21 mouse cellular contexts compared by ENCODE assay signal in the genomic region with DNA sequence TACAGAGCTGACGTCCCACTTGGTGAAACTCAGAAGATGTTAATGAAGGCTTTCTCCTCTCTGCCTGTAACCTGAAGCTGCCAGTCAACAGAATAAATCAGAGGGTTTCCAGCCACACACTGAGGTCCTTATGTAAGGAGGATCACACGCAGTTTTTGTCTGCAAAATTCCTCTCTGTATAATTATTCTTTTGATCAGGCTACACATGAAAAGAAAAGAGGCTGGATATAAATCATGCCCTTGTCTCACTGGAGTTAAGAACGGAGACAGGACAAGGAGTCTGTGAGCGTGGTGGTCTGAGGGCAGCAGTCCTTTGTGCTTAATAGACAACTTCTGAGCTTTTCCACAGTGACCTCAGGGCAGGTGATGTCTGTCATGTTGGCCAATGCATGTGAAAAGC. TPM values are rescaled to one million over a fixed set of nuclear protein-coding genes. Genes with fewer than 3 reads are reported as not detected.
DNase-seq lines count a peak whose midpoint lies in the region; ATAC-seq and TF ChIP-seq lines count a peak whose summit lies in the region.
"Had no signal": no experiment of that assay in that cellular context is flagged by ENCODE, and none has a peak within 500 bp of the region (broad histone marks: within the 10 kb centered on the region; RNA-seq: fewer than 3 reads in every experiment).

No protein-coding gene starts in this region.

- ATAC-seq in hindbrain, embryonic 14.5 days (ENCODE audit: low FRiP score), result no peak
- peak; percentile 26; the same call in 1 of the 2 replicates for ATAC-seq in forebrain, embryonic 14.5 days
- ATAC-seq in midbrain, embryonic 13.5 days, result peak; percentile 70
- ATAC-seq in stomach, postnatal 0 days (ENCODE audit: low FRiP score, low TSS enrichment), result no peak
- ATAC-seq: inflammation-experienced regulatory T-cells, adult 6 months had no signal

- TF ChIP-seq CTCF in brain, embryonic 14.5 days (IDR thresholded peaks at IDR 0.05; ENCODE audit: borderline replicate concordance, extremely low read depth, insufficient read depth, insufficient read length), result no peak
- no peak for TF ChIP-seq CTCF in stomach, postnatal 0 days (IDR thresholded peaks at IDR 0.05; ENCODE audit: low read depth)
- no peak for TF ChIP-seq CTCF in cerebellum, adult 2 months (IDR thresholded peaks at IDR 0.05; ENCODE audit: borderline replicate concordance, insufficient read depth, low read depth, low read length)
- no peak for TF ChIP-seq CTCF in left cerebral cortex, adult 2 months (IDR thresholded peaks at IDR 0.05)

- no peak for DNase-seq in hindbrain, embryonic 10.5 days (ENCODE audit: low spot score)
- DNase-seq in hindbrain, embryonic 14.5 days (ENCODE audit: low spot score), result no peak
- peak; percentile 56 for DNase-seq in brain, embryonic 14.5 days (ENCODE audit: low read depth)
- DNase-seq in forebrain, embryonic 14.5 days (ENCODE audit: low spot score), result peak; percentile 33
- DNase-seq in stomach, postnatal 0 days (ENCODE audit: low spot score), result no peak
- no peak for DNase-seq in cerebellum, adult 2 months
- DNase-seq in left cerebral cortex, adult 2 months (ENCODE audit: extremely low spot score in 1 of 2, low spot score in 2 of 2), result no peak
- DNase-seq: adrenal gland, adult 2 months; B cell, adult 2 months; cerebellum, adult 9-10 months; heart, adult 18-20 months; kidney, postnatal 36 days; layer of hippocampus, postnatal 36 days; lung, embryonic 14.5 days; right cerebral cortex, postnatal 25 days; thymus, adult 2 months had no signal

- 14% methylated on average over 4 of the region's 4 CpGs for WGBS in hindbrain, embryonic 10.5 days
- 6% methylated on average over 4 of the region's 4 CpGs for WGBS in hindbrain, embryonic 14.5 days
- 2% methylated on average over 4 of the region's 4 CpGs for WGBS in forebrain, embryonic 14.5 days
- WGBS in midbrain, embryonic 13.5 days, result 7% methylated on average over 4 of the region's 4 CpGs
- 42% methylated on average over 4 of the region's 4 CpGs for WGBS in stomach, postnatal 0 days
- 61% methylated on average over 4 of the region's 4 CpGs for WGBS in cerebellum, adult 2 months

- peaks cover 35% of the 10 kb centered on the region for H3K4me1 ChIP-seq in hindbrain, embryonic 10.5 days (replicated peaks)
- peaks cover 12% of the 10 kb centered on the region for H3K4me1 ChIP-seq in hindbrain, embryonic 14.5 days (replicated peaks; ENCODE audit: control insufficient read depth, insufficient read depth, low read length)
- H3K4me1 ChIP-seq in forebrain, embryonic 14.5 days (ENCODE audit: control insufficient read depth, insufficient read depth, low read length), result peaks cover 26% of the 10 kb centered on the region
- H3K4me1 ChIP-seq in midbrain, embryonic 13.5 days (replicated peaks), result peaks cover 31% of the 10 kb centered on the region
- peaks cover 6% of the 10 kb centered on the region for H3K4me1 ChIP-seq in stomach, postnatal 0 days (replicated peaks; ENCODE audit: control insufficient read depth, insufficient read depth)
- H3K4me1 ChIP-seq in cerebellum, adult 2 months (ENCODE audit: control insufficient read depth, insufficient read depth, low read length), result peaks cover 9% of the 10 kb centered on the region

- peak overlapping the region; percentile 40; the same call in 1 of the 2 replicates for H3K27ac ChIP-seq in hindbrain, embryonic 10.5 days
- no peak overlapping the region for H3K27ac ChIP-seq in hindbrain, embryonic 14.5 days
- 0 out of 2 replicates have a peak overlapping the region, but pooled peaks have one; percentile 9 for H3K27ac ChIP-seq in forebrain, embryonic 14.5 days (ENCODE audit: low read depth, low read length)
- 0 out of 2 replicates have a peak overlapping the region, but pooled peaks have one; percentile 4 for H3K27ac ChIP-seq in midbrain, embryonic 13.5 days
- no peak overlapping the region for H3K27ac ChIP-seq in stomach, postnatal 0 days (replicated peaks)
- H3K27ac ChIP-seq in cerebellum, adult 2 months (ENCODE audit: insufficient read depth, low read length), result no peak overlapping the region
- no peak overlapping the region for H3K27ac ChIP-seq in left cerebral cortex, adult 2 months
- H3K27ac ChIP-seq: limb, embryonic 15.5 days had no signal

- H3K4me3 ChIP-seq in hindbrain, embryonic 10.5 days, result no peak overlapping the region
- no peak overlapping the region for H3K4me3 ChIP-seq in hindbrain, embryonic 14.5 days (replicated peaks; ENCODE audit: low read length)
- no peak overlapping the region for H3K4me3 ChIP-seq in forebrain, embryonic 14.5 days (ENCODE audit: low read depth, low read length)
- no peak overlapping the region for H3K4me3 ChIP-seq in midbrain, embryonic 13.5 days (replicated peaks)
- H3K4me3 ChIP-seq in stomach, postnatal 0 days (ENCODE audit: low read depth, low read length), result no peak overlapping the region
- no peak overlapping the region for H3K4me3 ChIP-seq in cerebellum, adult 2 months (replicated peaks; ENCODE audit: insufficient read depth, low read depth, low read length)
- no peak overlapping the region for H3K4me3 ChIP-seq in left cerebral cortex, adult 2 months
- H3K4me3 ChIP-seq: limb, embryonic 15.5 days; megakaryocyte, embryonic 14.5 days had no signal

- H3K9ac ChIP-seq in hindbrain, embryonic 14.5 days, result no peak overlapping the region
- no peak overlapping the region for H3K9ac ChIP-seq in forebrain, embryonic 14.5 days (ENCODE audit: low read length)
- no peak overlapping the region for H3K9ac ChIP-seq in midbrain, embryonic 13.5 days (replicated peaks)
- no peak overlapping the region for H3K9ac ChIP-seq in stomach, postnatal 0 days (ENCODE audit: low read length)
- H3K9ac ChIP-seq: limb, embryonic 15.5 days; lung, embryonic 14.5 days had no signal

- H3K27me3 ChIP-seq in hindbrain, embryonic 10.5 days (ENCODE audit: insufficient read depth, poor library complexity, severe bottlenecking), result no peaks in the 10 kb centered on the region
- H3K27me3 ChIP-seq in hindbrain, embryonic 14.5 days (ENCODE audit: control insufficient read depth, insufficient read depth, low read length), result no peaks in the 10 kb centered on the region
- no peaks in the 10 kb centered on the region for H3K27me3 ChIP-seq in forebrain, embryonic 14.5 days (replicated peaks; ENCODE audit: control insufficient read depth, insufficient read depth, low read length)
- H3K27me3 ChIP-seq in midbrain, embryonic 13.5 days, result no peaks in the 10 kb centered on the region
- no peaks in the 10 kb centered on the region for H3K27me3 ChIP-seq in stomach, postnatal 0 days (ENCODE audit: control insufficient read depth, insufficient read depth, low read length)
- H3K27me3 ChIP-seq in cerebellum, adult 2 months (ENCODE audit: control insufficient read depth, insufficient read depth, low read length), result no peaks in the 10 kb centered on the region
- H3K27me3 ChIP-seq: limb, embryonic 15.5 days; megakaryocyte, embryonic 14.5 days had no signal

- H3K4me2 ChIP-seq in hindbrain, embryonic 14.5 days (replicated peaks), result no peak overlapping the region
- H3K4me2 ChIP-seq in forebrain, embryonic 14.5 days (ENCODE audit: low read length), result no peak overlapping the region
- no peak overlapping the region for H3K4me2 ChIP-seq in midbrain, embryonic 13.5 days (replicated peaks)
- no peak overlapping the region for H3K4me2 ChIP-seq in stomach, postnatal 0 days (replicated peaks; ENCODE audit: low read depth)
- H3K4me2 ChIP-seq: limb, embryonic 15.5 days; lung, embryonic 14.5 days had no signal

- H3K9me3 ChIP-seq in hindbrain, embryonic 10.5 days, result no peaks in the 10 kb centered on the region
- no peaks in the 10 kb centered on the region for H3K9me3 ChIP-seq in hindbrain, embryonic 14.5 days (ENCODE audit: control insufficient read depth, low read length)
- H3K9me3 ChIP-seq in forebrain, embryonic 14.5 days (replicated peaks; ENCODE audit: control insufficient read depth, low read length), result no peaks in the 10 kb centered on the region
- H3K9me3 ChIP-seq in midbrain, embryonic 13.5 days, result no peaks in the 10 kb centered on the region
- no peaks in the 10 kb centered on the region for H3K9me3 ChIP-seq in stomach, postnatal 0 days (ENCODE audit: control insufficient read depth, low read length)
- H3K9me3 ChIP-seq: limb, embryonic 15.5 days; megakaryocyte, embryonic 14.5 days had no signal

- no peak for TF ChIP-seq EP300 in stomach, postnatal 0 days (optimal IDR thresholded peaks at IDR 0.05)

- no peaks in the 10 kb centered on the region for H3K36me3 ChIP-seq in hindbrain, embryonic 10.5 days
- no peaks in the 10 kb centered on the region for H3K36me3 ChIP-seq in hindbrain, embryonic 14.5 days (replicated peaks; ENCODE audit: control insufficient read depth, insufficient read depth)
- no peaks in the 10 kb centered on the region for H3K36me3 ChIP-seq in forebrain, embryonic 14.5 days (ENCODE audit: control insufficient read depth, insufficient read depth, low read length)
- H3K36me3 ChIP-seq in midbrain, embryonic 13.5 days, result no peaks in the 10 kb centered on the region
- no peaks in the 10 kb centered on the region for H3K36me3 ChIP-seq in stomach, postnatal 0 days (ENCODE audit: control insufficient read depth, insufficient read depth, low read length)
- H3K36me3 ChIP-seq: limb, embryonic 15.5 days had no signal

- no peak for TF ChIP-seq POLR2A in brain, embryonic 14.5 days (IDR thresholded peaks at IDR 0.05; ENCODE audit: borderline replicate concordance, extremely low read depth, insufficient read depth, insufficient read length, poor library complexity, severe bottlenecking)
- TF ChIP-seq POLR2A in cerebellum, adult 2 months (IDR thresholded peaks at IDR 0.05; ENCODE audit: borderline replicate concordance, insufficient read depth, low read length), result no peak

- intact Hi-C loops in left cerebral cortex, adult 2 months (cut with DNase I), result no loop called here

RNA-seq across cellular contexts. Expression of a gene that starts 32.7 kb away (rescaled TPM):
- not detected in 2 replicates for polyA plus RNA-seq in hindbrain, embryonic 10.5 days (2016; fragmentation: Nextera tagmentation; extraction: Ambion mirVana)
- polyA plus RNA-seq in hindbrain, embryonic 14.5 days (2014; fragmentation: Nextera tagmentation; extraction: Ambion mirVana), result not detected in 2 replicates
- not detected in 2 replicates for polyA plus RNA-seq in brain, embryonic 14.5 days (2012; rRNA removed)
- not detected in 2 replicates for polyA plus RNA-seq in forebrain, embryonic 14.5 days (2014; fragmentation: Nextera tagmentation; extraction: Ambion mirVana)
- not detected in 2 replicates for polyA plus RNA-seq in midbrain, embryonic 13.5 days (2015; fragmentation: Nextera tagmentation; extraction: Ambion mirVana)
- not detected in 2 replicates for polyA plus RNA-seq in stomach, postnatal 0 days (2015; fragmentation: Nextera tagmentation; extraction: Ambion mirVana)
- polyA plus RNA-seq in cerebellum, adult 2 months (2012; rRNA removed), result not detected in 2 replicates
- not detected for total RNA-seq in left cerebral cortex, adult 2 months (2021)
- total RNA-seq: adrenal gland, adult 2 months; heart, adult 18-20 months; layer of hippocampus, postnatal 36 days had no signal
- polyA plus RNA-seq: adrenal gland, adult 2 months; heart, embryonic 16.5 days; inflammation-experienced regulatory T-cells, adult 6 months; limb, embryonic 15.5 days; lung, embryonic 14.5 days; thymus, adult 2 months had no signal

Comparison
In these comparisons a context has a peak if more than half of its experiments do, and no peak if none do; other contexts are left out.
1. H3K27ac ChIP-seq: peak in hindbrain, embryonic 10.5 days (single experiment), forebrain, embryonic 14.5 days (single experiment) and midbrain, embryonic 13.5 days (single experiment); none in hindbrain, embryonic 14.5 days (single experiment), stomach, postnatal 0 days (single experiment), cerebellum, adult 2 months (single experiment) and left cerebral cortex, adult 2 months (single experiment).
2. DNase-seq: peak in brain, embryonic 14.5 days (single experiment) and forebrain, embryonic 14.5 days (single experiment); none in hindbrain, embryonic 10.5 days (single experiment), hindbrain, embryonic 14.5 days (single experiment), stomach, postnatal 0 days (single experiment), cerebellum, adult 2 months (0 of 2) and left cerebral cortex, adult 2 months (0 of 2).
3. ATAC-seq: peak in forebrain, embryonic 14.5 days (single experiment) and midbrain, embryonic 13.5 days (single experiment); none in hindbrain, embryonic 14.5 days (single experiment) and stomach, postnatal 0 days (single experiment).